ENCODE assay signal across 9 mouse cellular contexts in the genomic region with DNA sequence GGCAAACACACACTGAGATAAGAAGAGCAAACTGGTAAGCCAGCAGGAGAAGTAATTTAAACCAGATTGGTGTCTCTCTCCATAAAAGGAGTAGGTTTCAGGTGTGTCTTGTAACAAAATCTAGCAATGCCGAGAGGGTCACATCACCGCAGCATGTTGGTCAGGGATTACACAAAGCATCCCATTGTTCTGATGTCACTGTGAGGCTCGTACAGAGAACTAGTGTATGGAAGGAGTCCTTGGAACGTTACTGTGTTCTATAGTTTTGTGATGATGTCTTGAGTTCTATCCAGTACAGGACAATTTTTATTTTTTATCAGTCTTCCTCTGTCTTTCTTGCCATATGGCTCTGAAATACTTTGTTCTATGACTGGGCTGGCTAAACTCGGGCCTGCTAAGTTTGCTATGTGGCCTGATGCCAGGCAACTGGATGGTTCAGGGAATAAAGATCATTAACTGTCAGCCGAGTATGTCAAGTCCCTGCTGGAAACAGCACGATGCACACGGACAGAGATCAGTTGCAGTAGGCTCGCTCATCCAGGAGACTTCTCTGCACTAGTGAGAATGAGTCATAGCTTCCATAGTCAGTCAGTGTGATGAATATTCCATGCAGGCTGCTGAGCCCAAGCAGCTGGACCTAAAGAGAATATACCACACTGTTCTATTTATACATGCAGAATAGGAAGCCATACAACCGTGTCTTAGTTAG. TPM values are rescaled to one million over a fixed set of nuclear protein-coding genes. Genes with fewer than 3 reads are reported as not detected.
DNase-seq lines count a peak whose midpoint lies in the region; ATAC-seq and TF ChIP-seq lines count a peak whose summit lies in the region.
"Had no signal": no experiment of that assay in that cellular context is flagged by ENCODE, and none has a peak within 500 bp of the region (broad histone marks: within the 10 kb centered on the region; RNA-seq: fewer than 3 reads in every experiment).

No protein-coding gene starts in this region.

- no peaks in the 10 kb centered on the region for H3K9me3 ChIP-seq in forebrain, embryonic 14.5 days (replicated peaks; ENCODE audit: control insufficient read depth, low read length)
- H3K9me3 ChIP-seq in forebrain, embryonic 16.5 days (ENCODE audit: control insufficient read depth, low read length) = no peaks in the 10 kb centered on the region
- no peaks in the 10 kb centered on the region for H3K9me3 ChIP-seq in liver, postnatal 0 days (ENCODE audit: low read length)

- H3K4me3 ChIP-seq in forebrain, embryonic 14.5 days (ENCODE audit: low read depth, low read length) = no peak overlapping the region
- H3K4me3 ChIP-seq in forebrain, embryonic 16.5 days (replicated peaks; ENCODE audit: low read length) = no peak overlapping the region
- no peak overlapping the region for H3K4me3 ChIP-seq in liver, postnatal 0 days (ENCODE audit: low read depth, low read length)

- no peaks in the 10 kb centered on the region for H3K36me3 ChIP-seq in forebrain, embryonic 14.5 days (ENCODE audit: control insufficient read depth, insufficient read depth, low read length)
- H3K36me3 ChIP-seq in forebrain, embryonic 16.5 days (ENCODE audit: control insufficient read depth, insufficient read depth) = no peaks in the 10 kb centered on the region
- no peaks in the 10 kb centered on the region for H3K36me3 ChIP-seq in liver, postnatal 0 days (replicated peaks; ENCODE audit: insufficient read depth, low read length)

- no peak overlapping the region for H3K4me2 ChIP-seq in forebrain, embryonic 14.5 days (ENCODE audit: low read length)
- no peak overlapping the region for H3K4me2 ChIP-seq in forebrain, embryonic 16.5 days (ENCODE audit: low read length)
- no peak overlapping the region for H3K4me2 ChIP-seq in liver, postnatal 0 days (ENCODE audit: low read depth, low read length)

- peak; percentile 6 for DNase-seq in forebrain, embryonic 14.5 days (ENCODE audit: low spot score)
- peak; percentile 68 for DNase-seq in right cerebral cortex, adult 18-20 months
- DNase-seq in right cerebral cortex, postnatal 14 days = no peak
- peak; percentile 20 for DNase-seq in layer of hippocampus, adult 9-10 months (ENCODE audit: low spot score)
- DNase-seq in liver, postnatal 0 days = no peak
- no peak for DNase-seq in cerebellum, adult 8-10 months
- DNase-seq in heart, adult 11 months = no peak
- DNase-seq: cerebellum, adult 18-20 months had no signal

- no peaks in the 10 kb centered on the region for H3K4me1 ChIP-seq in forebrain, embryonic 14.5 days (ENCODE audit: control insufficient read depth, insufficient read depth, low read length)
- H3K4me1 ChIP-seq in forebrain, embryonic 16.5 days (replicated peaks; ENCODE audit: control insufficient read depth, insufficient read depth, low read length) = peaks cover 6% of the 10 kb centered on the region; the same call in 1 of the 2 replicates
- H3K4me1 ChIP-seq in liver, postnatal 0 days (ENCODE audit: insufficient read depth) = no peaks in the 10 kb centered on the region

- no peak for TF ChIP-seq CTCF in liver, postnatal 0 days (IDR thresholded peaks at IDR 0.05; ENCODE audit: low read depth)

- no peak overlapping the region for H3K27ac ChIP-seq in forebrain, embryonic 14.5 days (ENCODE audit: low read depth, low read length)
- no peak overlapping the region for H3K27ac ChIP-seq in forebrain, embryonic 16.5 days (ENCODE audit: low read length)
- no peak overlapping the region for H3K27ac ChIP-seq in liver, postnatal 0 days (ENCODE audit: low read depth)

- 60% methylated on average over 10 of the region's 10 CpGs for WGBS in forebrain, embryonic 14.5 days
- WGBS in forebrain, embryonic 16.5 days = 55% methylated on average over 10 of the region's 10 CpGs
- 59% methylated on average over 10 of the region's 10 CpGs for WGBS in liver, postnatal 0 days (ENCODE audit: insufficient replicate concordance)

- no peaks in the 10 kb centered on the region for H3K27me3 ChIP-seq in forebrain, embryonic 14.5 days (replicated peaks; ENCODE audit: control insufficient read depth, insufficient read depth, low read length)
- no peaks in the 10 kb centered on the region for H3K27me3 ChIP-seq in forebrain, embryonic 16.5 days (replicated peaks; ENCODE audit: control insufficient read depth, insufficient read depth, low read length)
- H3K27me3 ChIP-seq in liver, postnatal 0 days (ENCODE audit: insufficient read depth, low read length) = no peaks in the 10 kb centered on the region

- H3K9ac ChIP-seq in forebrain, embryonic 14.5 days (ENCODE audit: low read length) = no peak overlapping the region
- H3K9ac ChIP-seq in forebrain, embryonic 16.5 days (replicated peaks; ENCODE audit: low read depth, low read length) = no peak overlapping the region
- no peak overlapping the region for H3K9ac ChIP-seq in liver, postnatal 0 days (replicated peaks)

- ATAC-seq in forebrain, embryonic 14.5 days = no peak
- no peak for ATAC-seq in forebrain, embryonic 16.5 days
- ATAC-seq in liver, postnatal 0 days = no peak

- TF ChIP-seq EP300 in liver, postnatal 0 days (IDR thresholded peaks at IDR 0.05; ENCODE audit: low read depth) = no peak

RNA-seq across cellular contexts. Expression of a gene that starts 24.1 kb away (rescaled TPM):
- polyA plus RNA-seq in forebrain, embryonic 14.5 days (2014; fragmentation: Nextera tagmentation; extraction: Ambion mirVana) = 0.09 TPM in 1 of 2 replicates, not detected in the other
- 0.31 TPM in 1 of 2 replicates, not detected in the other for polyA plus RNA-seq in forebrain, embryonic 16.5 days (2015; fragmentation: Nextera tagmentation; extraction: Ambion mirVana)
- not detected in 2 replicates for polyA plus RNA-seq in liver, postnatal 0 days (2015; fragmentation: Nextera tagmentation; extraction: Ambion mirVana)

RNA-seq across cellular contexts. Expression of a gene that starts 41.0 kb away (rescaled TPM):
- 1.0 and 1.2 TPM in 2 replicates for polyA plus RNA-seq in forebrain, embryonic 14.5 days (2014; fragmentation: Nextera tagmentation; extraction: Ambion mirVana)
- polyA plus RNA-seq in forebrain, embryonic 16.5 days (2015; fragmentation: Nextera tagmentation; extraction: Ambion mirVana) = 0.42 and 0.51 TPM in 2 replicates
- polyA plus RNA-seq in liver, postnatal 0 days (2015; fragmentation: Nextera tagmentation; extraction: Ambion mirVana) = 2.4 and 2.7 TPM in 2 replicates

Comparison
In these comparisons a context has a peak if more than half of its experiments do, and no peak if none do; other contexts are left out.
1. DNase-seq: peak in forebrain, embryonic 14.5 days (single experiment), right cerebral cortex, adult 18-20 months (single experiment) and layer of hippocampus, adult 9-10 months (single experiment); none in right cerebral cortex, postnatal 14 days (single experiment), liver, postnatal 0 days (single experiment), cerebellum, adult 8-10 months (single experiment) and heart, adult 11 months (single experiment).